Mouse (Mus musculus): ENCODE data around the gene Adgra3. TPM values are rescaled to one million over a fixed set of nuclear protein-coding genes. Genes with fewer than 3 reads are reported as not detected.
A peak's percentile ranks its signal among the peaks of the same experiment; 100 is the strongest.

Gene Adgra3
- polyA plus RNA-seq, 1 experiment from 2014 or later = 40.1 TPM

GRCm38 (mm10) chr5:49999764-50000163 lies 59.0 kb downstream of the Adgra3 start:
- no peak overlapping the region for H3K4me3 ChIP-seq (replicated peaks)
- no peaks in the 10 kb centered on the region for H3K27me3 ChIP-seq
- peaks cover 61% of the 10 kb centered on the region for H3K36me3 ChIP-seq
- 62% methylated on average over 9 of the region's 9 CpGs for WGBS
- H3K9ac ChIP-seq = no peak overlapping the region
- no peak overlapping the region for H3K4me2 ChIP-seq
- no peak; the same call in 1 of the 2 replicates for ATAC-seq (replicated peaks; ENCODE audit: low FRiP score)
- no peak overlapping the region for H3K27ac ChIP-seq
- no peaks in the 10 kb centered on the region for H3K4me1 ChIP-seq
- no peaks in the 10 kb centered on the region for H3K9me3 ChIP-seq (replicated peaks)

GRCm38 (mm10) chr5:49997019-49997418 lies 61.8 kb downstream of the Adgra3 start:
- H3K4me2 ChIP-seq = no peak overlapping the region
- H3K9me3 ChIP-seq (replicated peaks) = no peaks in the 10 kb centered on the region
- ATAC-seq (replicated peaks; ENCODE audit: low FRiP score) = no peak
- H3K27ac ChIP-seq = no peak overlapping the region
- no peak overlapping the region for H3K4me3 ChIP-seq (replicated peaks)
- H3K36me3 ChIP-seq = peaks cover 59% of the 10 kb centered on the region
- 91% methylated on average over 6 of the region's 6 CpGs for WGBS
- no peaks in the 10 kb centered on the region for H3K4me1 ChIP-seq
- H3K27me3 ChIP-seq = no peaks in the 10 kb centered on the region
- H3K9ac ChIP-seq = no peak overlapping the region

DNA sequence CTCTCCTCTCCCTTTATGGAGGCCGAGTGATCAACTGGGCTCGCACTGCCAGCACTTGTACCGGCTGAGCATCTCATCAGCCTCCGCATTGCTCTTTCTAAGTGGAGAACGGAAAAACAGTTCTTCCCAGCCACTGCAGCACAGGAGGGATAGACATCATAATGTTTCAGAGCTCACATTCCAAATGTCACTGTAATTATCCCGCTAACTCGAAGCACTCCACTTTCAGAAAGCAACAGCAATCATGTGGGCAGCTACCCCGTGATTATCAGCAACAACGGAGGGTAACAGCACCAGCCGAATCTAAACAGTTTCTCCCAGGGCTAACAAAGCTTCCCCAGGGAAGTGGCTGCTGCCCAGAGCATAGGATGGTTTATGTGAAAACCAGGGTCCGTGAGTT lies 62.3 kb downstream of the Adgra3 start:
- Histone ChIP-seq H3K4me3 (replicated peaks) (no peak overlapping the region), H3K9ac (no peak overlapping the region), H3K9me3 (replicated peaks) (no peaks in the 10 kb centered on the region), H3K36me3 (peaks cover 55% of the 10 kb centered on the region), H3K4me1 (no peaks in the 10 kb centered on the region), H3K27me3 (no peaks in the 10 kb centered on the region), H3K27ac (no peak overlapping the region), H3K4me2 (no peak overlapping the region)
- WGBS = 67% methylated on average over 11 of the region's 11 CpGs
- ATAC-seq (replicated peaks; ENCODE audit: low FRiP score) = no peak

DNA sequence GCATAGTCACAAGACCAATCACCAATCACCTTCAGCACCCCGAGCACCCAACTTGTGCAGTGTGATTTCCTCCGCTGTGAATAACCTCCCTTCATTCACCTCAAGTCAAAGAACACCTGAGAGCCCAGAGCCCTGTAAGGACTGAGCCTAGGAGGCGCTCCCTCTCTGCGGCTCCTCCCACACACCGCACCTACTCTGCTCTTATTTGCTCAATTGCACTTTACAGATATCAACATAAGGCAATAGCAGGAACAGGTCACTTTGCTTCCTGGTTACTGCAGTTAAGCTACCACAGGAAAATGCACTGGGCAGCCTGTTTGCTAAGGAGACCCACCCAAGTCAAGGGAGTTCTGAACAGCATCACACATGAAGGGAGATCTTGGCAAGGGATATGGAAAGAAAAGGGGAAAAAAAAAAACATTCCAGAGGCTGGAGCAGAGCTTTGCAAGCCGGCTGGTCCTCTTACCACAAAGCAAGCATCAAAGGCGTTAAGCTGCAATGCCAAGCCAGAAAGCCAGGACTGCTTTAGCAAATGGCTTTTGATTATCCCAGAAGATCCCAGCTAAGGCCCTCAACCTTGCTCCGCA lies 68.0 kb downstream of the Adgra3 start:
- H3K4me1 ChIP-seq = no peaks in the 10 kb centered on the region
- H3K27me3 ChIP-seq = no peaks in the 10 kb centered on the region
- H3K27ac ChIP-seq = no peak overlapping the region
- 81% methylated on average over 8 of the region's 8 CpGs for WGBS
- H3K4me3 ChIP-seq (replicated peaks) = no peak overlapping the region
- H3K4me2 ChIP-seq = no peak overlapping the region
- ATAC-seq (replicated peaks; ENCODE audit: low FRiP score) = no peak; the same call in 1 of the 2 replicates
- peaks cover 49% of the 10 kb centered on the region for H3K36me3 ChIP-seq
- H3K9me3 ChIP-seq (replicated peaks) = no peaks in the 10 kb centered on the region
- H3K9ac ChIP-seq = no peak overlapping the region

DNA sequence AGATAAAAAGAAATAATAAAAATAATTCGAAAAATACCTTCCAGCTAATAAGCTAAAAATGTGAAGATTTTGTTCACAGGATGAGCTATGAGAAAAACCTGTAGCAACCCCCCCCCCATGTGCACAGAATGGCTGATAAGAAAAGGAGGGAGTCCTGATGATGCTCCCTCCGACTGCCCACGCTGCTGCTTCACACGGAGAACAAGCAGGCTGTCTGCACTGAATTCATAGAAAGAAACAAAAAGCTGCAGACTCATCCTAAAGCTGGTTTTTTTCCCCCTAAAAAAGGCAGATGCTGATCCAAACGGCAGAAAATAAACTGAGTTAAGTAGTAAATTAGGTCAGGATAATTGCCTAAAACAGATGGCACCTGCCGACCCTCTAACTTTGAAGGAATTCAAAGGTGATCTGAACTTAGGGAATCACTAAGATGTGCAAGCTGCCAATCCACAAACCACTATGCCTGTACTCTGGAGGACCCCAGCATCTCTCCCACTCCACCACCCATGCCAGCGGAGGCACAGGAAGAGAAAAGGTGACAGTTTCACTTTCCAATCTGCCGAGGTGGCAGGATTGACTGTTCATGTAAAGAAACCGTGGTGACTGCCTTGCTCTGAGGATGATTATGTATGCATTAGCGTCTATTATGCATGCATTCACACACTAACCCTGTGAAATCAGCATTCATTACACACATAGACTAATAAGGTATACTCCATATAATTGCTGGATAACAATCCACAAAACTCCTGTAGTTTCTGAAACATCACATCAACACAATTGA lies 70.6 kb downstream of the Adgra3 start:
- Histone ChIP-seq H3K36me3 (peaks cover 62% of the 10 kb centered on the region), H3K27ac (no peak overlapping the region), H3K9me3 (replicated peaks) (no peaks in the 10 kb centered on the region), H3K27me3 (no peaks in the 10 kb centered on the region), H3K9ac (no peak overlapping the region), H3K4me1 (no peaks in the 10 kb centered on the region), H3K4me2 (no peak overlapping the region), H3K4me3 (replicated peaks) (no peak overlapping the region)
- WGBS = 80% methylated on average over 10 of the region's 10 CpGs
- ATAC-seq (replicated peaks; ENCODE audit: low FRiP score) = no peak

GRCm38 (mm10) chr5:49980727-49981126 lies 78.1 kb downstream of the Adgra3 start:
- no peak overlapping the region for H3K4me3 ChIP-seq (replicated peaks)
- peaks cover 40% of the 10 kb centered on the region for H3K36me3 ChIP-seq
- no peak overlapping the region for H3K9ac ChIP-seq
- H3K4me2 ChIP-seq = no peak overlapping the region
- H3K4me1 ChIP-seq = no peaks in the 10 kb centered on the region
- ATAC-seq (replicated peaks; ENCODE audit: low FRiP score) = no peak
- no peaks in the 10 kb centered on the region for H3K9me3 ChIP-seq (replicated peaks)
- no peaks in the 10 kb centered on the region for H3K27me3 ChIP-seq
- H3K27ac ChIP-seq = 0 out of 2 replicates have a peak overlapping the region, but pooled peaks have one; percentile 7
- WGBS = 48% methylated on average over 5 of the region's 5 CpGs

DNA sequence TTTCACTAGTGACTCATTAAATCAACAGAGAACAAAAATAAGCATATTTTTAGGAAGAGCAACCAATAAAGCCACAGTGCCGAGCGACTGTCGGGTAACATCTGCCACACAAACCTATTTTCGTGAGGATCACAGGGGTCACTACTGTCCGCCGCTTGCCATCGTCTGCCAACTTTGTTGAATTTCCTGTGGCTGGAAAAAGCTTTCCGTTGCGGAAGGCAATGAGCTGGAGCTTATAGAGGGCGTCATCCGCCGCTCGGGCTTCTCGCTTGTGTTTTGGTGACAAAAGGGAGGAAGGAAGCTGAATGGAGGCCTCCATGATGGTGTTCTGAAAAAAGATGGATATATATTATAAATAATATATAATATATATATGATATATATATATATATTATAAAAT lies 79.6 kb downstream of the Adgra3 start:
- H3K27ac ChIP-seq = no peak overlapping the region
- no peaks in the 10 kb centered on the region for H3K9me3 ChIP-seq (replicated peaks)
- no peak overlapping the region for H3K9ac ChIP-seq
- ATAC-seq (replicated peaks; ENCODE audit: low FRiP score) = no peak
- no peak overlapping the region for H3K4me3 ChIP-seq (replicated peaks)
- no peak overlapping the region for H3K4me2 ChIP-seq
- H3K36me3 ChIP-seq = peaks cover 43% of the 10 kb centered on the region
- no peaks in the 10 kb centered on the region for H3K27me3 ChIP-seq
- H3K4me1 ChIP-seq = no peaks in the 10 kb centered on the region
- 80% methylated on average over 14 of the region's 14 CpGs for WGBS

DNA sequence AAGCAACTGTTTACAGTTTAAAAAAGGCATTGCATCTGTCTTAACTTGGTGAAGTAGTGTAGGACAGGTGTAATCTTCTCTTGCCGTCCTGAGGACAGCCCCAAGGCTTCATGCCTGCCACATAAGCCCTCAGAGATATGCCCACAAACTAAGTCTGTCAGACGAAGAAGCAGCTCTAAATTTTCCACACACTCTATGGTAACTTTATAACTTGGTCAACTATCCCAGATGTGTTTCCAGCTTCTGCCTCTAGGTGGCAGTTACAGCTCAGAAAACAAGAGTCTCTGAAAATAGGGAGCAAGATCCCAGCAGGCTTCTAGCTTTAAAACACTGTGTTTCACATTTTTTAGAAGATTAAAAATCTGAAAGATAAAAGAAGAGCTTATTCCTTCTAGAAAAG lies 82.8 kb downstream of the Adgra3 start:
- Histone ChIP-seq H3K4me2 (no peak overlapping the region), H3K4me3 (replicated peaks) (no peak overlapping the region), H3K9me3 (replicated peaks) (no peaks in the 10 kb centered on the region), H3K27ac (no peak overlapping the region), H3K9ac (no peak overlapping the region), H3K27me3 (no peaks in the 10 kb centered on the region), H3K4me1 (no peaks in the 10 kb centered on the region), H3K36me3 (peaks cover 48% of the 10 kb centered on the region)
- no peak for ATAC-seq (replicated peaks; ENCODE audit: low FRiP score)
- WGBS = 53% methylated on average over 2 of the region's 2 CpGs

DNA sequence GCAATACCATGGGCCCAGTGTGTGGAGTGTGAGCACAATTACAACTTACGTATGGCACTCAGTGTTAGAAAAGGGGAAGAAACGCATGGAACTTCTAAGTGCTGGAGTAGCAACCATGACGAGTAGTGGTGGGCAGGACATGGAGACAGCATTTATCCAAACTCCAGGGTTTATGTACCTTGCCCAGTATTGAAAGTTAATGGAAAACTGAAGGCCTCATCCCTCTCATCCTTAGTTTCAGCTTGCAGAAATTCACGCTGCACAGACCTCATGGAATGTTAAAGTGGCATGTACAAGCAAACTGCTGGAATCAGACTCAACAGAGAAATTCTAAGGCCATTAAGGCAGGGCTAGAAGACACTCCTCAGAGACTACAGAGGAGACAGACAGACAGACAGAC lies 84.6 kb downstream of the Adgra3 start:
- Histone ChIP-seq H3K4me1 (no peaks in the 10 kb centered on the region), H3K9ac (no peak overlapping the region), H3K36me3 (peaks cover 58% of the 10 kb centered on the region), H3K4me3 (replicated peaks) (no peak overlapping the region), H3K9me3 (replicated peaks) (no peaks in the 10 kb centered on the region), H3K27ac (peak overlapping the region; percentile 18; the same call in 1 of the 2 replicates), H3K4me2 (no peak overlapping the region), H3K27me3 (no peaks in the 10 kb centered on the region)
- 87% methylated on average over 4 of the region's 4 CpGs for WGBS
- peak; percentile 16; the same call in 1 of the 2 replicates for ATAC-seq (replicated peaks; ENCODE audit: low FRiP score)

DNA sequence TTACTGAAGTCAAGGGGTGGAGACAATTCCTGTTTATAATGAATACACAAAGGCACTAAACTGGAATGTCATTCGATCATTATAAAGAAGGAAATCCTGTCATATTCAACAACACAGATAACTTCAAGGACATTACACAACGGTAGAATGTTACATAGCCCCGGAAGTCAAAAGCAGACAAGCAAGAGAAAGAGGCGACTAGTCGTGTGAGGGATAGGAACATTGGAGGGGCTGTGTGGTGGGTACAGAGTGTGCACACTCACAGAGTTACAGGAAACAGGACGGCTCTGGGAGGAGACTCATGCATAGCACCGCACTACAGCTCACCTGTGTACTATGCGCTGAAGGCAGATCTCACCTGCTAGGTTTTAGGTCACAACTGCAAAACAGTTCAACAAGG lies 89.1 kb downstream of the Adgra3 start:
- Histone ChIP-seq H3K27me3 (no peaks in the 10 kb centered on the region), H3K9ac (no peak overlapping the region), H3K36me3 (peaks cover 63% of the 10 kb centered on the region), H3K27ac (no peak overlapping the region), H3K4me1 (no peaks in the 10 kb centered on the region), H3K9me3 (replicated peaks) (no peaks in the 10 kb centered on the region), H3K4me3 (replicated peaks) (no peak overlapping the region), H3K4me2 (no peak overlapping the region)
- ATAC-seq (replicated peaks; ENCODE audit: low FRiP score) = no peak
- 87% methylated on average over 8 of the region's 8 CpGs for WGBS

DNA sequence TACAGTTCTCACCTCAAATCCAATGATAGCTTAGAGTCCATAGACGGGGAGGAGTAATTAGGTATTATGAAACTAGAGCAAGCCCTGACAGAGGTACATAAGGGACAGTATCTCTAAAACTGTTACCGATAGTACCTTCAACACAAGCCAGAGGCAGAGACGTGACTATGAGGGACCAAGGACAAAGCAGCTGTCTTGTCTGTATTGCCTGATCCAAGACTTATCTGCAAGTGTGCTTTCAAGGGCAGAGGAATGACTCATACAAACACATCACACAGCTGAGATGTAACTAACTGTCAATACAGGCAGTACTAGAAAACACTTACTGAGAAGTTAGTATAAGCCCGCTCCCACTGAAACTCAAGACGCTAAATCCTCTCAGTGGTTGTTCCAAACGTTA lies 91.1 kb downstream of the Adgra3 start:
- ATAC-seq (replicated peaks; ENCODE audit: low FRiP score) = no peak
- H3K4me2 ChIP-seq = no peak overlapping the region

DNA sequence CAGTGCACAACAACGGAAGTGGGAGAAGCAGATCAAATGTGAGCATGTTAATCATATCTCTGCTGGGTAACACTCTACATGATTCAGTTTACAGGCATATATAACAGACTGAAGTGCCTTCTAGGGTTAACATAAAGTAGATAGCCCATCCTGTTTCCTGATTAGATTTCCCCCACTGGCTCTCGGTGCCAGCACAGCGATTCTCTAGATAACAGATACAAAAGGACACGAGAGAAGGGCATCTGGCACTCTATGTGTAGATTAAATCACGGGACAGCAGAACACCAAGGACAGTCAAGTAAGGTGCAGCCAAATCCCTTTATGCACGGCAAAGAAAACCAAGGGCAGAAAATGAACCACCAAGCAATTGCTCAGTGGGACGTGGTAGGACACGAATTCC lies 93.0 kb downstream of the Adgra3 start:
- Histone ChIP-seq H3K27ac (no peak overlapping the region), H3K4me3 (replicated peaks) (no peak overlapping the region), H3K9me3 (replicated peaks) (no peaks in the 10 kb centered on the region), H3K27me3 (no peaks in the 10 kb centered on the region), H3K36me3 (peaks cover 80% of the 10 kb centered on the region), H3K4me1 (no peaks in the 10 kb centered on the region), H3K9ac (no peak overlapping the region), H3K4me2 (no peak overlapping the region)
- 77% methylated on average over 8 of the region's 8 CpGs for WGBS
- ATAC-seq (replicated peaks; ENCODE audit: low FRiP score) = no peak

More for the DNA sequence above, 91.1 kb downstream of the Adgra3 start:
- 82% methylated on average over 6 of the region's 6 CpGs for WGBS
- H3K9ac ChIP-seq = no peak overlapping the region
- H3K9me3 ChIP-seq (replicated peaks) = no peaks in the 10 kb centered on the region
- peaks cover 71% of the 10 kb centered on the region for H3K36me3 ChIP-seq
- H3K4me1 ChIP-seq = no peaks in the 10 kb centered on the region
- no peaks in the 10 kb centered on the region for H3K27me3 ChIP-seq
- no peak overlapping the region for H3K4me3 ChIP-seq (replicated peaks)
- H3K27ac ChIP-seq = no peak overlapping the region

Measured in kidney, embryonic 15.5 days (tissue).